Mouse (Mus musculus): ENCODE measurements around the gene Btnl1. TPM values are rescaled to one million over a fixed set of nuclear protein-coding genes. Genes with fewer than 3 reads are reported as not detected.

Gene Btnl1
- polyA plus RNA-seq, 1 experiment from 2014 or later: not detected

Other genes with a start within 250 kb of the Btnl1 start
- 0.61 and 0.93 TPM in 2 replicates for gene H2-DMb2, start 233.8 kb upstream of the Btnl1 start, polyA plus RNA-seq (2015; fragmentation: Nextera tagmentation; extraction: Ambion mirVana)
- gene H2-DMb1, start 224.1 kb upstream of the Btnl1 start, polyA plus RNA-seq (2015; fragmentation: Nextera tagmentation; extraction: Ambion mirVana): 3.2 and 3.8 TPM in 2 replicates
- gene Tap1, start 189.6 kb upstream of the Btnl1 start, polyA plus RNA-seq (2015; fragmentation: Nextera tagmentation; extraction: Ambion mirVana): 10.7 and 11.9 TPM in 2 replicates
- gene Psmb9, start 189.4 kb upstream of the Btnl1 start, polyA plus RNA-seq (2015; fragmentation: Nextera tagmentation; extraction: Ambion mirVana): 3.3 and 4.4 TPM in 2 replicates
- 10.0 and 11.2 TPM in 2 replicates for gene Psmb8, start 179.4 kb upstream of the Btnl1 start, polyA plus RNA-seq (2015; fragmentation: Nextera tagmentation; extraction: Ambion mirVana)
- 6.4 and 7.5 TPM in 2 replicates for gene Tap2, start 173.6 kb upstream of the Btnl1 start, polyA plus RNA-seq (2015; fragmentation: Nextera tagmentation; extraction: Ambion mirVana)
- gene H2-Ob, start 138.2 kb upstream of the Btnl1 start, polyA plus RNA-seq (2015; fragmentation: Nextera tagmentation; extraction: Ambion mirVana): 0.17 and 0.43 TPM in 2 replicates
- gene H2-Ab1, start 119.4 kb upstream of the Btnl1 start, polyA plus RNA-seq (2015; fragmentation: Nextera tagmentation; extraction: Ambion mirVana): 10.8 and 11.7 TPM in 2 replicates
- gene H2-Aa, start 89.3 kb upstream of the Btnl1 start, polyA plus RNA-seq (2015; fragmentation: Nextera tagmentation; extraction: Ambion mirVana): 2.7 and 4.6 TPM in 2 replicates
- gene H2-Eb1, start 71.3 kb upstream of the Btnl1 start, polyA plus RNA-seq (2015; fragmentation: Nextera tagmentation; extraction: Ambion mirVana): 3.6 and 5.0 TPM in 2 replicates
- gene H2-Eb2, start 51.5 kb upstream of the Btnl1 start, polyA plus RNA-seq (2015; fragmentation: Nextera tagmentation; extraction: Ambion mirVana): not detected in 2 replicates
- 0.24 and 0.30 TPM in 2 replicates for gene Btnl2, start 22.3 kb upstream of the Btnl1 start, polyA plus RNA-seq (2015; fragmentation: Nextera tagmentation; extraction: Ambion mirVana)
- 0.45 and 0.51 TPM in 2 replicates for gene BC051142, start 21.7 kb downstream of the Btnl1 start, polyA plus RNA-seq (2015; fragmentation: Nextera tagmentation; extraction: Ambion mirVana)
- gene Btnl4, start 100.2 kb downstream of the Btnl1 start, polyA plus RNA-seq (2015; fragmentation: Nextera tagmentation; extraction: Ambion mirVana): not detected in 2 replicates
- not detected in 2 replicates for gene Btnl6, start 140.2 kb downstream of the Btnl1 start, polyA plus RNA-seq (2015; fragmentation: Nextera tagmentation; extraction: Ambion mirVana)
- gene Notch4, start 187.1 kb downstream of the Btnl1 start, polyA plus RNA-seq (2015; fragmentation: Nextera tagmentation; extraction: Ambion mirVana): 5.7 and 6.5 TPM in 2 replicates
- gene Gpsm3, start 212.7 kb downstream of the Btnl1 start, polyA plus RNA-seq (2015; fragmentation: Nextera tagmentation; extraction: Ambion mirVana): 8.5 and 9.7 TPM in 2 replicates
- 11.0 and 13.3 TPM in 2 replicates for gene Pbx2, start 214.1 kb downstream of the Btnl1 start, polyA plus RNA-seq (2015; fragmentation: Nextera tagmentation; extraction: Ambion mirVana)
- 3.3 and 3.7 TPM in 2 replicates for gene Ager, start 220.7 kb downstream of the Btnl1 start, polyA plus RNA-seq (2015; fragmentation: Nextera tagmentation; extraction: Ambion mirVana)
- gene Rnf5, start 226.6 kb downstream of the Btnl1 start, polyA plus RNA-seq (2015; fragmentation: Nextera tagmentation; extraction: Ambion mirVana): 117 and 119 TPM in 2 replicates
- gene Agpat1, start 227.1 kb downstream of the Btnl1 start, polyA plus RNA-seq (2015; fragmentation: Nextera tagmentation; extraction: Ambion mirVana): 57.6 and 61.2 TPM in 2 replicates
- 11.2 and 13.2 TPM in 2 replicates for gene Egfl8, start 238.8 kb downstream of the Btnl1 start, polyA plus RNA-seq (2015; fragmentation: Nextera tagmentation; extraction: Ambion mirVana)

Measured in embryonic facial prominence, embryonic 15.5 days (tissue).